Mouse (Mus musculus): Measurements from ENCODE around the gene Zfp990. TPM values are rescaled to one million over a fixed set of nuclear protein-coding genes. Genes with fewer than 3 reads are reported as not detected.
"Not testable (repeated sequence)": the region's sequence is repeated elsewhere in the genome, so short reads cannot be mapped to it uniquely, and the experiment has no call there.

Gene Zfp990
- total RNA-seq, 2 experiments from 2014 or later: 0.21 to 0.23 TPM

DNA sequence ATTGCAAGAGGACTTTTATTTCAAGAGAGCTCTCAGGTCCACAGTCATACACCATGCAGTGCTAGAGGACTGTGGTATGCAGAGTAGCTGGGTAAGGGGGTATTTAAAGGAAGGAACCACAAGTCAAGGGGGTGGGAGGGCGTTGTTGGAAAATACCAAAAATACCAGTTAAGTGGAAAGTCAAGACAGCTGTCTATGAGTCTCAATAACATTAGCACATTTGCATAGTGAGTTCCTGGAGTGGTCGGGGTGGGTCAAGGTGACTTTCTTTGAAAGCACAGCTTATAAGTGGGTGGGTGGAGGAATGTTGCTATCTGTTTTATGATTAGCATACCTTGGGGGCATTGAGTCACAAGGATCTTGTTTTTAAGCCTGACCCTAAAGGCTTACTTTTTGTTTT lies 75.5 kb downstream of the Zfp990 start:
- DNase-seq (ENCODE audit: low spot score in 2 of 2): not testable (repeated sequence)

Other genes with a start within 250 kb of the Zfp990 start
- gene Tnfrsf8, start 195.6 kb upstream of the Zfp990 start, total RNA-seq (2021): 1 to 10 TPM; 1.7 to 1.9 TPM
- under 1 TPM; 0.44 to 0.84 TPM for gene Gm13212, start 74.4 kb downstream of the Zfp990 start, total RNA-seq (2021)
- under 1 TPM in 1 of 2 experiments, not detected in 1; 0.12 TPM for gene Zfp980, start 159.9 kb downstream of the Zfp990 start, total RNA-seq (2021)

Data from left cerebral cortex, adult 18-20 months (tissue).